Mouse (Mus musculus) spleen, adult 2 months (tissue): ENCODE data around the gene Fut11.

ENCODE experiments used
- CTCF ChIP-seq: fragments of 200-500 bp; IDR thresholded peaks from 2 replicates; pipeline ENCODE4 v1.5.1; 2011; ENCODE audit warnings: mild to moderate bottlenecking, inconsistent platforms; ENCODE audit not compliant: insufficient read depth, insufficient read length, insufficient replicate concordance; ENCODE audit errors: extremely low read depth
- POLR2A ChIP-seq: fragments of 200-500 bp; IDR thresholded peaks from 2 replicates; pipeline ENCODE4 v1.6.1; 2011; ENCODE audit warnings: low read depth, low read length, inconsistent platforms

GRCm38 (mm10) chr14:20667469-20667868 lies 27.3 kb upstream of the Fut11 start:
- TF ChIP-seq POLR2A (no peak), CTCF (no peak)
